Mouse (Mus musculus) midbrain, postnatal 0 days (tissue): ENCODE results near the gene 2310030G06Rik. TPM values are rescaled to one million over a fixed set of nuclear protein-coding genes. Genes with fewer than 3 reads are reported as not detected.

Experiments
- ATAC-seq: fragments of 200-750 bp; cut with Nextera tagmentation; 2 replicates; pipeline ENCODE4 v1.8.0; 2017; ENCODE audit warnings: moderate number of reproducible peaks, mild to moderate bottlenecking, moderate TSS enrichment, moderate library complexity; ENCODE audit not compliant: low FRiP score
- DNase-seq: peaks from one replicate; pipeline ENCODE4 v3.0.0-alpha.2; 2015; ENCODE audit warnings: low spot score
- H3K27ac ChIP-seq: fragments of 300-500 bp; sonication (generic); 2 replicates; pipeline ENCODE4 v1.5.1; 2014; ENCODE audit warnings: low read depth, mild to moderate bottlenecking, low read length, mixed read lengths
- H3K27me3 ChIP-seq: fragments of 300-500 bp; sonication (generic); 2 replicates; pipeline ENCODE4 v1.6.1; 2014; ENCODE audit warnings: low read length, control low read depth, mixed read lengths; ENCODE audit not compliant: insufficient read depth
- H3K36me3 ChIP-seq: fragments of 300-500 bp; sonication (generic); 2 replicates; pipeline ENCODE4 v1.6.1; 2014; ENCODE audit warnings: low read length, control low read depth, mixed read lengths; ENCODE audit not compliant: insufficient read depth
- H3K4me1 ChIP-seq: fragments of 300-500 bp; sonication (generic); 2 replicates; pipeline ENCODE4 v1.6.1; 2014; ENCODE audit warnings: mild to moderate bottlenecking, control low read depth, antibody characterized with exemption, low read length, mixed read lengths; ENCODE audit not compliant: insufficient read depth
- H3K4me2 ChIP-seq: fragments of 300-500 bp; sonication (generic); 2 replicates; pipeline ENCODE4 v1.6.1; 2014; ENCODE audit warnings: low read depth, mild to moderate bottlenecking, low read length, mixed read lengths; ENCODE audit not compliant: poor library complexity, severe bottlenecking
- H3K4me3 ChIP-seq: fragments of 300-500 bp; sonication (generic); 2 replicates; pipeline ENCODE4 v1.5.1; 2014; ENCODE audit warnings: low read depth, mild to moderate bottlenecking, low read length, moderate library complexity
- H3K9ac ChIP-seq: fragments of 300-500 bp; sonication (generic); replicated peaks from 2 replicates; pipeline ENCODE4 v1.6.1; 2014; ENCODE audit warnings: mild to moderate bottlenecking, low read length, moderate library complexity, mixed read lengths; ENCODE audit not compliant: poor library complexity, severe bottlenecking
- H3K9me3 ChIP-seq: fragments of 300-500 bp; sonication (generic); 2 replicates; pipeline ENCODE4 v1.6.1; 2016; ENCODE audit warnings: low read length, control low read depth
- CTCF ChIP-seq: IDR thresholded peaks from 2 replicates; pipeline ENCODE4 v1.5.1; 2016; ENCODE audit warnings: antibody characterized with exemption, mild to moderate bottlenecking
- WGBS: fragments of 180-500 bp; shearing (Covaris S2); extraction: QIAGEN DNeasy Blood & Tissue Kit; methylation state at CpG from one replicate; pipeline ENCODE4 v1.1.7; 2014; 5-methylcytosine and 5-hydroxymethylcytosine counted together
- polyA plus RNA-seq: library from polyadenylated mRNA; unstranded; fragments of >200 nt; fragmentation: Nextera tagmentation; extraction: Ambion mirVana; gene quantifications from 2 replicates; pipeline ENCODE4 v1.2.1, GENCODE M21; 2015
- total RNA-seq: library from RNA; depleted of rRNA; stranded (reverse); fragments of >200 nt; gene quantifications from 2 replicates; pipeline ENCODE4 v1.2.3, GENCODE M21; 2014; rRNA removed

The 2310030G06Rik gene
- total RNA-seq (1.3 and 1.5 TPM in 2 replicates), polyA plus RNA-seq (2.9 and 3.3 TPM in 2 replicates)

GRCm38 (mm10) chr9:50746214-50746677 lies at the start of gene 2310030G06Rik:
TSS of gene 2310030G06Rik (minus strand) at chr9:50746536.
- 4% methylated on average over 19 of the region's 19 CpGs for WGBS
- Histone ChIP-seq H3K9ac (no peak within 1 kb of the TSS; the same call in 1 of the 2 replicates), H3K4me2 (peak within 1 kb of the TSS; percentile 58), H3K27ac (no peak within 1 kb of the TSS), H3K9me3 (no peaks in the 10 kb centered on the region), H3K27me3 (no peaks in the 10 kb centered on the region), H3K4me1 (no peaks in the 10 kb centered on the region), H3K36me3 (no peaks in the 10 kb centered on the region), H3K4me3 (peak within 1 kb of the TSS; percentile 34)
- TF ChIP-seq CTCF = peak; percentile 43
- peak; percentile 28 for DNase-seq
- ATAC-seq = no peak

DNA sequence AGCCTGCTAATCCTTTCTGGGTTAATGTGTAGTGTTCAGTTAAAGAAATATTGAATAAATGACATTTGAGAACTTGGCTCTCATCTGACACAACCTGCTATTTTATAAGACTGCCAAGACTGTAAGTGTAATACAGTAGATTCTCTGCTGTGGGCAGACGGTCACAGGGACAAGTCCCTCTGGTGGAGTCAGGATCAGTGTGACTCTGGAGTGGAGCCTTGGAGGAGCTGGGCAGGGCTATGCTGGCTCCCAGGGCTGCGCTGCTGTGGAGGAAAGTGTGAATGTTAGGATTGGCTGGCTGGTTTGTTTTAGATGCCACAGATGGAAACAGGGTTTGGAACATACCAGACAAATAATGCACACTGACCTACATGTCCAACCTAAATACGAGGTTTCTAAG lies 48.9 kb upstream of the 2310030G06Rik start:
- WGBS = 92% methylated on average over 3 of the region's 3 CpGs
- no peak overlapping the region for H3K4me2 ChIP-seq
- ATAC-seq = no peak
- no peaks in the 10 kb centered on the region for H3K27me3 ChIP-seq
- no peaks in the 10 kb centered on the region for H3K4me1 ChIP-seq
- H3K27ac ChIP-seq = no peak overlapping the region
- peaks cover 45% of the 10 kb centered on the region for H3K36me3 ChIP-seq
- no peak overlapping the region for H3K4me3 ChIP-seq
- DNase-seq = no peak
- no peaks in the 10 kb centered on the region for H3K9me3 ChIP-seq
- no peak for TF ChIP-seq CTCF
- H3K9ac ChIP-seq = no peak overlapping the region

DNA sequence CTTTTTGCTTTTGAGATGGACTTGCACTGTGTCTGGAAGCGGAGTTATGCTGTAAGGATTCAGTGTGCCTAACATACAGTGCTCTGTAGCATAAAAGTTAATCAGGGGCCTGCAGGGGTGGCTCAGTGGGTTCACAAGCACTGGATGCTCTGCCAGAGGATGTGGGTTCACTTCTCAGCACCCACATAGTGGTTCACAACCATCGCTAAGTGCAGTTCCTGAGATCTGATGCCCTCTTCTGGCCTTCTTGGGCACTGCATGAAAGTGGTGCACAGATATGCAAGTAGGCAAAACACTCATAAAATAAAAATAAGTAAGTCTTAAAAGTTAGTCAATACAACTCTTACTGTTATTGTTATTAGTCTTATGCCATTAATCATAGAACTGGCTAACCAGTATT lies 35.8 kb upstream of the 2310030G06Rik start:
- Histone ChIP-seq H3K9ac (no peak overlapping the region), H3K9me3 (no peaks in the 10 kb centered on the region), H3K4me3 (no peak overlapping the region), H3K27me3 (no peaks in the 10 kb centered on the region), H3K4me2 (no peak overlapping the region), H3K4me1 (no peaks in the 10 kb centered on the region), H3K27ac (no peak overlapping the region), H3K36me3 (peaks cover 53% of the 10 kb centered on the region)
- peak; percentile 61 for TF ChIP-seq CTCF
- WGBS = 69% methylated on average over 2 of the region's 2 CpGs
- no peak for ATAC-seq
- DNase-seq = no peak

GRCm38 (mm10) chr9:50776162-50776760 lies 29.9 kb upstream of the 2310030G06Rik start:
- Histone ChIP-seq H3K9me3 (no peaks in the 10 kb centered on the region), H3K27me3 (no peaks in the 10 kb centered on the region), H3K4me3 (peak overlapping the region; percentile 89), H3K4me2 (peak overlapping the region; percentile 66), H3K4me1 (peaks cover 7% of the 10 kb centered on the region; the same call in 1 of the 2 replicates), H3K9ac (peak overlapping the region; percentile 97), H3K27ac (peak overlapping the region; percentile 93; the same call in 1 of the 2 replicates), H3K36me3 (peaks cover 19% of the 10 kb centered on the region)
- DNase-seq (no peak), ATAC-seq (no peak)
- 65% methylated on average over 11 of the region's 11 CpGs for WGBS
- no peak for TF ChIP-seq CTCF

DNA sequence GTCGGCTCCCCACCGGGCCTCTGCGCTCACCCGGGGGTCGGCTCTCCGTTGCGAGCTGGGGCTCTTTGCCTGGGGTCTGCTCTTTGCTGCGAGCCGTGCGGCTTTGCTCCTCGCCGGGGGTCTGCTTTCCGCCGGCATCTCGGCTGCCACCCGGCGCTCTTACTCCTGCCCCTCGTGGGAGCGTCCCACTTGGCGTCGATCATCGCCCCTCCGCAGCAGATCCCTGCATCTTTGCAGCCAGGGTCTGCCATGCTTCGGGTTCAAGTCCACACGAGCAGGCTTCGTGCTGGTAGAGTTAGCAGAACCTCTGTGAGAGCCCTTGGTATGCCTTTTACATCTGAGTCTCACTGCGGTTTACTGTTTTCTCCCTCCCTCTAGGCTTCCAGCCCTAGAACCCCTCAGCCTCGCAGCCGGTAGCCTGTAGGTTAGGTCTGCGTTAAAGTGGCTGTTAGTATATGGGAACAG lies 29.4 kb upstream of the 2310030G06Rik start:
- under 1% methylated on average over 24 of the region's 30 CpGs for WGBS
- Histone ChIP-seq H3K4me3 (peak overlapping the region; percentile 89), H3K27ac (peak overlapping the region; percentile 93), H3K4me1 (peaks cover 7% of the 10 kb centered on the region; the same call in 1 of the 2 replicates), H3K9me3 (no peaks in the 10 kb centered on the region), H3K9ac (peak overlapping the region; percentile 97), H3K36me3 (peaks cover 14% of the 10 kb centered on the region), H3K4me2 (peak overlapping the region; percentile 66), H3K27me3 (no peaks in the 10 kb centered on the region)
- TF ChIP-seq CTCF = no peak
- DNase-seq (no peak), ATAC-seq (peak; percentile 67; the same call in 1 of the 2 replicates)

GRCm38 (mm10) chr9:50774991-50775612 lies 28.8 kb upstream of the 2310030G06Rik start, which contains the start of the genes Alg9 and 1110032A03Rik:
TSS of gene Alg9 (plus strand) at chr9:50775019.
TSS of gene 1110032A03Rik (minus strand) at chr9:50775520.
- DNase-seq = peak; percentile 92
- peak; percentile 23 for TF ChIP-seq CTCF
- H3K27me3 ChIP-seq = no peaks in the 10 kb centered on the region
- H3K9me3 ChIP-seq = no peaks in the 10 kb centered on the region
- peak within 1 kb of the TSS; percentile 97 for H3K9ac ChIP-seq
- peak within 1 kb of the TSS; percentile 66 for H3K4me2 ChIP-seq
- peak; percentile 76 for ATAC-seq
- peaks cover 7% of the 10 kb centered on the region; the same call in 1 of the 2 replicates for H3K4me1 ChIP-seq
- peak within 1 kb of the TSS; percentile 93 for H3K27ac ChIP-seq
- under 1% methylated on average over 50 of the region's 51 CpGs for WGBS
- peaks cover 12% of the 10 kb centered on the region for H3K36me3 ChIP-seq
- H3K4me3 ChIP-seq = peak within 1 kb of the TSS; percentile 89
